Mouse (Mus musculus): ENCODE data around the gene Cnrip1.

Cnrip1 gene

GRCm38 (mm10) chr11:17086106-17086505 is 34.7 kb downstream of the Cnrip1 start:
- ATAC-seq (ENCODE audit: insufficient number of reproducible peaks, low FRiP score, low TSS enrichment), result no peak

GRCm38 (mm10) chr11:17106936-17107335 is 55.5 kb downstream of the Cnrip1 start:
- no peak for ATAC-seq (ENCODE audit: insufficient number of reproducible peaks, low FRiP score, low TSS enrichment)

DNA sequence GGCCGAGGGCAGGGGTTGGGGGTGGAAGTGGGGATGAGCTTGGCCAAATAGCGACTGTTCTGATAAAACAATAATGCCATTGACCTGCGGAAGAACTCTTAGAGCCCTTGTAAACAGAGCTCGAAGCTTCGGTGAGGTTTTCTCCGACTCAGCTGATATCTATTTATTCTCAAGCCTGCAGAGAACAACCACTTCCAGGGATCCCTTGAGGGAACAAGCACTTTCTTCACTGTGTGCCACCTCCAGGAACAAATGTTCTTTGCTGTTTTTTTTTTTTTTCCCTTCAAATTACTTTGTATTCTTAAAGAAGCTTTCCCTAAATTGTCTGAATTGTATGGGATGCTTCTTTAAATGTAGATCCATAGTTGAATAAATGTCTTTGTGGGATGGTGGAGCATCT is 56.0 kb downstream of the Cnrip1 start:
- no peak for ATAC-seq (ENCODE audit: insufficient number of reproducible peaks, low FRiP score, low TSS enrichment)

DNA sequence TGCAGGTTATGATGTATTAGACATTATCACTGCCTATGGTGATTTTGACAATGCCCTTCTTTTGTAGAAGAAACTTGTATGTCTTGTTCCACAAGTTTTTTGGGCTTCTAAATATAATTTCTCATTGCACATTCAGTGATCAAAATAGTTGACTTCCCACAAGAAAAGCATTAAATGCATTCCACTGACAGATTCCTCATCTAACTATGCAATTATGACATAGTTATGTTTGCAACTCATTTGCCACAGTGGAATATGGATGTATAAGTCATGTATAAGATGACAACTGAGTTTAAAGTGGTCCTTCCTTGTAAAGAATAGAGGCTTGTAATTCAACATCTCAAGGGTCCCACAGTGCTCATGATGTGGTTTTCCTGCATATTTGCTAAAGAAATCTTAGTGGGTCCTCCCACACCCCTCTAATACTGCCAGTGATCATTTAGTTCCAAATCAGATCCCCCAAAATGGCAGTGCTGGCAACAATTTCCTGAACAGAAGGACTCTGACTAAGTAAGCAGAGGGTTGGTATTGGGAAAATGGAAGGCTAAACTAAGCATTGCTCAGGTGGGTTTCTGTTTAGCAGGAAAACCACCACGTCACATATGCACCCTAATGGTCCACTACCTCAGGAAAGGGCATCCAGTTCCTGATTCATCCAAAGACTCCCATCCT is 61.2 kb downstream of the Cnrip1 start:
- ATAC-seq (ENCODE audit: insufficient number of reproducible peaks, low FRiP score, low TSS enrichment), result no peak

DNA sequence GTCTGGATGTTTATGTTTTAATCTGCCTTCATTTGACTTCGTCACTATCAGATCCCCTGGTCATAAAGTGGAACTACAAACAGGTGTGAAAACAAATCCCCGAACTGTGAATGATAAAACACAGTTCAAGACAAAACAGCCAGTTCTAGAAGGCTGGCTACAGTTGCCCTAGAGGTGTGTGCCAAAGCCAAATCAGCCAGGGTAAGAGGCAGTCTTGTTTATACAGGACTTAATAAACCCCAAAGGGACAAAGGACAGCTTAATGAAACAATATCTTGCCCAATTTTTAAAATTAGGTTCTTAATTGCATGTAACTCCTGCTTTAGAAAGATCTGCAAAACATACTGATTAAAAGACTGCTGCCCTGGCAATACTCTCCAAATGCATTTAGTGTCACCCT is 75.0 kb downstream of the Cnrip1 start:
- no peak for ATAC-seq (ENCODE audit: insufficient number of reproducible peaks, low FRiP score, low TSS enrichment)
